Mouse (Mus musculus) kidney, adult 2 months (tissue): Measurements from ENCODE around the gene Hist2h2be.

Experiments used
- CTCF ChIP-seq: fragments of 200-500 bp; conservative IDR thresholded peaks from 2 replicates; pipeline ENCODE4 v1.5.1; 2011; ENCODE audit warnings: low read depth, mild to moderate bottlenecking, control low read depth, low read length, moderate library complexity, mixed read lengths; ENCODE audit not compliant: insufficient read depth, insufficient read length
- POLR2A ChIP-seq: fragments of 200-500 bp; IDR thresholded peaks from one replicate; pipeline ENCODE4 v1.6.1; 2011; ENCODE audit warnings: low read depth, low read length, control low read depth

- TF ChIP-seq POLR2A, result no peak
- TF ChIP-seq CTCF, result no peak
Observed at GRCm38 (mm10) chr3:96199731-96200130, 21.2 kb upstream of the Hist2h2be start.
